Mouse (Mus musculus) midbrain, embryonic 16.5 days (tissue): ENCODE data around the gene Hoxa3. TPM values are rescaled to one million over a fixed set of nuclear protein-coding genes. Genes with fewer than 3 reads are reported as not detected.

Experiments used
- ATAC-seq: fragments of 200-750 bp; cut with Nextera tagmentation; 2 replicates; pipeline ENCODE4 v1.8.0; 2017; ENCODE audit warnings: moderate TSS enrichment
- H3K27ac ChIP-seq: fragments of 300-500 bp; sonication (generic); 2 replicates; pipeline ENCODE4 v1.5.1; 2014; ENCODE audit warnings: mild to moderate bottlenecking, low read length, mixed read lengths
- H3K27me3 ChIP-seq: fragments of 300-500 bp; sonication (generic); 2 replicates; pipeline ENCODE4 v1.6.1; 2014; ENCODE audit warnings: low read depth, low read length, mixed read lengths; ENCODE audit not compliant: control insufficient read depth, insufficient read depth
- H3K36me3 ChIP-seq: fragments of 300-500 bp; sonication (generic); 2 replicates; pipeline ENCODE4 v1.6.1; 2014; ENCODE audit warnings: mild to moderate bottlenecking, low read length, moderate library complexity, mixed read lengths; ENCODE audit not compliant: control insufficient read depth, insufficient read depth
- H3K4me1 ChIP-seq: fragments of 300-500 bp; sonication (generic); 2 replicates; pipeline ENCODE4 v1.6.1; 2014; ENCODE audit warnings: mild to moderate bottlenecking, low read length, mixed read lengths; ENCODE audit not compliant: control insufficient read depth, insufficient read depth
- H3K4me2 ChIP-seq: fragments of 300-500 bp; sonication (generic); 2 replicates; pipeline ENCODE4 v1.6.1; 2014; ENCODE audit warnings: mild to moderate bottlenecking, low read length, mixed read lengths
- H3K4me3 ChIP-seq: fragments of 300-500 bp; sonication (generic); 2 replicates; pipeline ENCODE4 v1.5.1; 2014; ENCODE audit warnings: low read depth, mild to moderate bottlenecking, low read length, moderate library complexity, mixed read lengths
- H3K9ac ChIP-seq: fragments of 300-500 bp; sonication (generic); 2 replicates; pipeline ENCODE4 v1.6.1; 2014; ENCODE audit warnings: low read depth, low read length, mixed read lengths
- H3K9me3 ChIP-seq: fragments of 300-500 bp; sonication (generic); replicated peaks from 2 replicates; pipeline ENCODE4 v1.6.1; 2014; ENCODE audit warnings: mild to moderate bottlenecking, low read length, mixed read lengths; ENCODE audit not compliant: control insufficient read depth, poor library complexity, severe bottlenecking
- WGBS: fragments of 180-500 bp; shearing (Covaris S2); extraction: QIAGEN DNeasy Blood & Tissue Kit; methylation state at CpG from one replicate; pipeline ENCODE4 v1.1.7; 2014; 5-methylcytosine and 5-hydroxymethylcytosine counted together
- microRNA counts: library from miRNA; unstranded; fragments of <30 nt; microRNA quantifications from one replicate; lab custom pipeline; 2016
- microRNA-seq: library from miRNA; unstranded; fragments of <30 nt; microRNA quantifications from one replicate; pipeline ENCODE4, GENCODE M21; 2017
- polyA plus RNA-seq: library from polyadenylated mRNA; unstranded; fragments of >200 nt; fragmentation: Nextera tagmentation; extraction: Ambion mirVana; gene quantifications from 2 replicates; pipeline ENCODE4 v1.2.1, GENCODE M21; 2015

Gene Hoxa3
- polyA plus RNA-seq, 1 experiment from 2014 or later: not detected

DNA sequence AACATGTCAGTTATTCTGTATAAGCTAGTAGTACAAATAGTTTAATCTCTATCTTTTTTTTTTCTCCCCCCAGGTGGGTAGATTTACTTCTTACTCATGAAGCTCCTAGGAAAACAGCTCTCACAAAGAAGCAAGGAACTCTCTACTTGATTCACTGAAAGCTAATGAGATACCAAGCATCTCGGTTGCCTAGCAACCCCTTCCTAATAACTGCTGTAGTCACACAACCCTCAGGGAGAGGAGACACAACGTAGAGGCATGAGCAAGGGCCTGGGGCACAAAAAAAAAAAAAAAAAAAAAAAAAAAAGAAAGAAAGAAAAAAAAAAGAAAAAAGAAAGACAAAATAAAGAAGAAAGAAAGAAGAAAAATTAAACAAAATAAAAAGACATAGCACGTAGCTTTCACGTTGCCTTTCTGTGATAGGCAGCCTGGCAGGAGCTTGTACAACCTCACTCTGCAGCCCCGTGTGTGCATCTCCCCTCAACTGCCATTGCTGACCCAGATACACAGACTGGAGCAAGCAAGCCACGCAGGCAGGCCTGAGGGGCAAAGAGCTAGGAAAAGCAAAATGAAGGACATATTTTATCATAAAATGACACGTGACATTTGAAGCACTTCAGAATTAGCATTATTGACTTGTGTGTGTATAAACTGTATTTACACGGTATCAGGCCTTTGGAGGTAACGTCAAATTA lies 75.1 kb downstream of the Hoxa3 start:
- no peak overlapping the region for H3K4me2 ChIP-seq
- H3K36me3 ChIP-seq: no peaks in the 10 kb centered on the region
- H3K4me3 ChIP-seq: no peak overlapping the region
- H3K27ac ChIP-seq: no peak overlapping the region
- H3K4me1 ChIP-seq: 0 out of 2 replicates have a peak, but pooled peaks cover 4% of the 10 kb centered on the region
- H3K9ac ChIP-seq: no peak overlapping the region
- WGBS: 52% methylated on average over 9 of the region's 9 CpGs
- H3K9me3 ChIP-seq: no peaks in the 10 kb centered on the region
- no peaks in the 10 kb centered on the region; the same call in 1 of the 2 replicates for H3K27me3 ChIP-seq
- no peak; the same call in 1 of the 2 replicates for ATAC-seq

DNA sequence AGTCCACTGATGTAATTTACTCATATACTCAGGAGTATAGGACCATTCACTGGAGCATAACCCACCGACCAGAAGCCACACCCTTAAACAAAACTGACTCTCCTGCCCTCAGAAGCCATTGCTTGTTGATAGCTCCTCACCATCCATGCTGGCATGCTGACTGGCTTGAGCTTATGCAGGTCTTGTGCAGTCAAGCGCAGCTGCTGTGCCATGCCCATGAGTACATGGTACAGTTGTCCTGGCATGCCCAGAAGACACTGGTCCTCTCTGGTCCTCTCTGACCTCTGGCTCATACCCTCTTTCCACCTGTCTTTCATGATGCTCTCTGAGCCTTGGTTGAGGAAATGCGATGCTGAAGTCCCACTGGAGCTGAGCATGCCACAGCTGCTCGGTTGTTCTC lies 89.5 kb downstream of the Hoxa3 start:
- Histone ChIP-seq H3K36me3 (no peaks in the 10 kb centered on the region), H3K4me2 (no peak overlapping the region), H3K27me3 (no peaks in the 10 kb centered on the region; the same call in 1 of the 2 replicates), H3K4me3 (no peak overlapping the region), H3K9ac (no peak overlapping the region), H3K4me1 (peaks cover 16% of the 10 kb centered on the region), H3K9me3 (peaks cover 4% of the 10 kb centered on the region), H3K27ac (no peak overlapping the region)
- 85% methylated on average over 4 of the region's 4 CpGs for WGBS
- no peak for ATAC-seq

- WGBS: 72% methylated on average over 3 of the region's 3 CpGs
- Histone ChIP-seq H3K27ac (no peak overlapping the region), H3K4me3 (no peak overlapping the region)
Measured at GRCm38 (mm10) chr6:52121173-52121572, 92.0 kb downstream of the Hoxa3 start.

More at GRCm38 (mm10) chr6:52121173-52121572, 92.0 kb downstream of the Hoxa3 start:
- no peaks in the 10 kb centered on the region for H3K9me3 ChIP-seq
- H3K9ac ChIP-seq: no peak overlapping the region
- ATAC-seq: no peak
- no peak overlapping the region for H3K4me2 ChIP-seq
- peaks cover 19% of the 10 kb centered on the region for H3K4me1 ChIP-seq
- H3K36me3 ChIP-seq: no peaks in the 10 kb centered on the region
- H3K27me3 ChIP-seq: no peaks in the 10 kb centered on the region

MicroRNA genes within 50 kb of the gene (microRNA counts, 519-probe panel; counts per million panel counts)
- microRNA mmu-miR-196b (lab: Ali Mortazavi, UCI): 386 counts per million, percentile 18 among the panel's probes with 10 or more counts

Small RNAs within 50 kb of the gene (microRNA-seq; reads per million reads assigned to microRNA genes)
- gene Mir196b: 22.2 reads per million, percentile 38 among the genes with 10 or more reads in this experiment

Other genes with a start within 250 kb of the Hoxa3 start
- 4.8 and 7.0 TPM in 2 replicates for gene Skap2, start 200.8 kb downstream of the Hoxa3 start, polyA plus RNA-seq
- 0.20 TPM in 1 of 2 replicates, not detected in the other for gene Hoxa1, start 55.0 kb downstream of the Hoxa3 start, polyA plus RNA-seq
- gene Hoxa2, start 48.5 kb downstream of the Hoxa3 start, polyA plus RNA-seq: 0.10 and 0.22 TPM in 2 replicates
- gene 5730596B20Rik, start 35.8 kb downstream of the Hoxa3 start, polyA plus RNA-seq: not detected in 2 replicates
- gene Hoxa4, start 21.6 kb downstream of the Hoxa3 start, polyA plus RNA-seq: not detected in 2 replicates
- 0.21 TPM in 1 of 2 replicates, not detected in the other for gene Hoxa5, start 8.7 kb downstream of the Hoxa3 start, polyA plus RNA-seq
- not detected in 2 replicates for gene Hoxa6, start 4.6 kb downstream of the Hoxa3 start, polyA plus RNA-seq
- gene Gm28308, start within 50 bp of the Hoxa3 start, polyA plus RNA-seq: not detected in 2 replicates
- not detected in 2 replicates for gene Hoxa7, start 8.5 kb upstream of the Hoxa3 start, polyA plus RNA-seq
- gene Hoxa9, start 17.8 kb upstream of the Hoxa3 start, polyA plus RNA-seq: not detected in 2 replicates
- gene Hoxa10, start 27.5 kb upstream of the Hoxa3 start, polyA plus RNA-seq: not detected in 2 replicates
- gene Hoxa11, start 32.5 kb upstream of the Hoxa3 start, polyA plus RNA-seq: not detected in 2 replicates
- gene Hoxa13, start 47.5 kb upstream of the Hoxa3 start, polyA plus RNA-seq: not detected in 2 replicates
- 0.46 and 0.48 TPM in 2 replicates for gene Evx1, start 100.2 kb upstream of the Hoxa3 start, polyA plus RNA-seq